Mouse (Mus musculus) brain, embryonic 14.5 days (tissue): ENCODE results near the gene Ttc36. TPM values are rescaled to one million over a fixed set of nuclear protein-coding genes. Genes with fewer than 3 reads are reported as not detected.
A peak's percentile ranks its signal among the peaks of the same experiment; 100 is the strongest.
"Not testable (repeated sequence)": the region's sequence is repeated elsewhere in the genome, so short reads cannot be mapped to it uniquely, and the experiment has no call there.

ENCODE experiments used
- DNase-seq: peaks from one replicate; pipeline ENCODE4 v3.0.0-alpha.2; 2011; ENCODE audit warnings: low read depth
- CTCF ChIP-seq: fragments of 200-500 bp; IDR thresholded peaks from 2 replicates; pipeline ENCODE4 v1.5.1; 2012; ENCODE audit warnings: inconsistent platforms, mild to moderate bottlenecking, moderate library complexity, borderline replicate concordance; ENCODE audit not compliant: insufficient read depth, insufficient read length; ENCODE audit errors: extremely low read depth
- POLR2A ChIP-seq: fragments of 200-500 bp; IDR thresholded peaks from 2 replicates; pipeline ENCODE4 v1.6.1; 2012; ENCODE audit warnings: mild to moderate bottlenecking, inconsistent platforms, borderline replicate concordance; ENCODE audit not compliant: poor library complexity, insufficient read depth, insufficient read length, severe bottlenecking; ENCODE audit errors: extremely low read depth
- polyA plus RNA-seq: library from polyadenylated mRNA; depleted of rRNA; stranded (reverse); fragments of >200 nt; gene quantifications from 2 replicates; pipeline ENCODE4 v1.2.3, GENCODE M21; 2012

The Ttc36 gene
- polyA plus RNA-seq, 1 experiment: 1.1 TPM

DNA sequence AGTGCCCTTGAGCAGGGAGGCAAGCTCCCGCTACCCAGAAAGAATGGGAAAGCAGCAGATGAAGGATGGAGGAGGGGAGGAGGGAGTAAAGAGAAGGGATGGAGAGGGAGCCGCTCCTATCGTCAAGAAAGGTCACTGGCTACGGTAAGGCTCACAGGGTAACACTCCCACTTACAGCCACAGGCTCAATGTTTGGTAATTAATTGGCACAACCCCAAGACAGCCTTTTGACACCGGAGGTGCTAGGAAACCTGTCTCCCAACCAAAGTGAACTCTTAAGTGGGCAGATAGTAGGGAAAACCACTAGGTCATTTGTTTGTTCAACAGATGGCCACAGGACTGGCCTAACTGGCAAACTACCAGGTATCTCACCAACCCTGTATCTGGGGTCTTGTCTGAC is 4.3 kb upstream of the Ttc36 start:
- TF ChIP-seq CTCF (no peak), POLR2A (no peak)
- DNase-seq: no peak

DNA sequence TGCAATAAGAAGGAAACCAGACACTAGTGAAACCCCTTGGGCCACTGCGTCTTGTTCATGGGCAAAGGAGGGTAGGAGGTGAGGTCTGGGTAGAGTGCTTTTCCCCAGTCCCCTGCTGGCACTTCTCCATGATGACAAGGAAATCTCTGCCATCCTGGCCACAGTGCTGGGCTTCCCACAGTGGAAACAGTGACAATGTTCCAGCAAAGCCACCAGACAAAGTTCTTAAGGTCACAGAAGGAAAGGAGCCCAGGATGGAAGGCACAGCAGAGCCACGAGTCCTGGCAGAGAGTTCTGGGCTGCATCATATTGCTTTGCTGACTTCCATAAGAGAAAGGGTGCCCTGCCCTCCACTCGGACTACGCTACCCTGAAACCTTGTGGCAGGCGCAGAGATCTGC is 2.7 kb upstream of the Ttc36 start:
- TF ChIP-seq POLR2A: no peak
- no peak for TF ChIP-seq CTCF
- DNase-seq: no peak

DNA sequence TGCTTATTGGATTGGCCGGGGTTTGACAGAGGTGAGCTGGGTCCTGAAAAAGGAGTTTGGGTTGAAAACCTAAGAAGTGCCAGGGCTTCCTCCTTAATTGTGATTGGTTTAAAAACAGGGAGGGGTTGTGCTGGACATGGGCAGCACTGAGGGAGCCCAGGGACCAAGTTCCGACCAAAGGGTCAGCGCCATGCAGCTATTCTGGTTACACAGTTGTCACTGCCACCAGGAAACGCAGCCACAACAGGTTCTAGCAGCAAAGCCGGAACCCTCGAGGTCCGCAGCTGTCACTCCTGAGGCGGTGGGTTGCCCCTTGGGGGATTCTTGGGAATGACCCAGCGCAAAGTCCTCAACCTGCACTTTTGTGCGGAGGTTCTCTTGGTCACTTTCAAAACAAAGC is 1.8 kb upstream of the Ttc36 start:
- no peak for DNase-seq
- TF ChIP-seq POLR2A: no peak

DNA sequence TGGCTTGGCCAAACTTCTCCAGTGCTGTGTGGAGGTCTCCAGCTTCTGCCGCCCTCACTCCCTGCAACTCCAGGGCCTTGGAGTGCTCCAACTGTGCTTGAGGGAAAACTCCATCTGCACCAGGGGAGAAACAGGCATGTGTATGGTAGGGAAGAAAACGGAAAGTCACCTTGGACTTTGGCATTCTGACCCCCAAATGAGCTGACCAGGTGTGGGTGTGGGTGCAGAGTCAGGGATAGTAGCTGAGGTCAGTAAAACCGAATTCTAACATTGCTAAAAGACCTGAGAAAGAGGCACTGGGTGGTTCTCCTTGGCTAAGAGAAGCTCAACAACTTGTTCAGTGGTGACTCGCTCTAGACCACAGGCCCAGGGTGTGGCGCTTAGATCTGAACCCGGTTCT is 1.2 kb downstream of the Ttc36 start:
- no peak for TF ChIP-seq CTCF
- TF ChIP-seq POLR2A: no peak

DNA sequence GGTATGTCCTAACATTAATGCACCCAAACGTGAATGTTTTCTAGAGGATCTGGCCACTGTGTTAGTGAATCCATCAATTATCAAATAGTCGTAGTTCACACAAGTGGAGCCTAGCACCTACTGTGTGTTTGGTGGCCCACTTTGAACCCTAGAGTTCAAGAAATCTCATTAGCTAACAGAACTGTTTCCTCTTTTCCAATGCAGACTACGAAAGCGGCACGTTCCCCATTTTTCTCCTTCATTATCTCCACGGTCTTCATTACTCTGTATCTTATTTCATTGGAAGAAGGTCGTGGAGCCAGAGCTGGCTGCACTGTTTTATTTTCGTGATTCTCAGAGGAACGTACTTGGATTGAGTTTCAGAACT is 2.9 kb downstream of the Ttc36 start:
- TF ChIP-seq POLR2A: no peak
- TF ChIP-seq CTCF: no peak
- no peak for DNase-seq

More for the DNA sequence above, 1.2 kb downstream of the Ttc36 start:
- no peak for DNase-seq

DNA sequence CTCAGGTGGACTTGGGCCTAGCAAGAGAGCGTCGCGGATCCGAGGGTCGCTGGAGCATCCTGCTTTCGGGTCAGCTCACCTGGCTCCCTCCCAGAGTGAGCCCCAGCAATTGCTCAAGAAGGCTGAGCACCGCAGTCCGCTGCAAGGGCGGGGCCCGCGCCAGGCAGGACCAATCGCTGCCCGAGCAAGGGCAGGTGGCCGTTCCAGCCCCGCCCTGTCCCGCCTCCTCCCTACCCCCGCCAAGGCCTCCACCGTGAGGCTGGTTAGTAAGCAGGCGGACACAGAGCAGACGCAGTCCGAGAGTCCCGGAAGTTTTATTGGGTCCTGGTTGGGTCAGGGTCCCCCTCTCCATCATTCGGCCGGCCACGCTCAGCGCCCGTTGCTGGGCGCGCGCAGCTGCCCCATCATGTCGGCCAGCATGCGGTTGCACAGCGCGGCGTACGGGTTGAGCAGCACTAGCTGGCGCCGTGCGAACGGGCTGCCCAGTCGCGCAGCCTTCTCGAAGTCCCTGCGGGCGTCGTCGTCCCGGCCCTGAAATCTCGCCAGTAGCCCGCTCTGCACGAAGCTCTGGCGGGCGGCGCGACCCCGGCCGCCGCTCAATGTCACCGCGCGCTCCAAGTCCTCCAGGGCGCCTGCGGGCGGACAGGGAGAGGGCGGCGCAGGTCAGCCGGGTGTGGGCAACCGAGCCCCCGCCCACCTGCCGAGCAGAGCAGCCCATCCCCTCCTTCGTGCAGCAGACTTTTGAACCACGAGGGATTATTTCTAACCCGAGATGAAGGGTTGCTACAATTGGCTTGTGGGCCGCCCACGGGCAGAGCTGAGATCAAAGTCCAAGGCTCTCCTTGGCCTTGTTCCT is 3.5 kb downstream of the Ttc36 start, which contains the start of gene Tmem25:
Gene Tmem25, minus strand, starts transcription at position 206 of the 856 bp plus-strand sequence.
- TF ChIP-seq POLR2A: 0 out of 2 replicates have a peak, but pooled peaks have one; percentile 15
- TF ChIP-seq CTCF: no peak
- DNase-seq: peak; percentile 94

DNA sequence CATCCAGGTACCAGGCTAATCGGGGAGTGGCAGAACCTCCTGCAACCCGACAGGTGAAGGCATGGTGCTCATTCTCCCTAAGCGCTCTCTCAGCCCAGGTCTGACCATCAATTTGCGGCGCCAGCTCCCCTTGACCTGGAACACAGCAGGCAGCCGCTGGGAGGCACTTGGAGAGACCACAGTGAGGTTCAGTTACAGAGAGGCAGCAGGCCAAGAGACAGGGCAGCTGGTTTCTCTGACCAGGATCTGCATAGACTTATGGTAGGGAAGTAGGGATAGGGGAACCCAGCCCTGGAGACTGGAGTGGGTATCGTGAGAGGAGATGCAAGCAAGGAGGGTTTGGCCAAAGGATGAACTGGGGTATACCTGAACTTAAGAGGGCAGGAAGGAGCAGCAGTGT is 4.6 kb downstream of the Ttc36 start:
- no peak for TF ChIP-seq CTCF
- TF ChIP-seq POLR2A: no peak
- DNase-seq: no peak

DNA sequence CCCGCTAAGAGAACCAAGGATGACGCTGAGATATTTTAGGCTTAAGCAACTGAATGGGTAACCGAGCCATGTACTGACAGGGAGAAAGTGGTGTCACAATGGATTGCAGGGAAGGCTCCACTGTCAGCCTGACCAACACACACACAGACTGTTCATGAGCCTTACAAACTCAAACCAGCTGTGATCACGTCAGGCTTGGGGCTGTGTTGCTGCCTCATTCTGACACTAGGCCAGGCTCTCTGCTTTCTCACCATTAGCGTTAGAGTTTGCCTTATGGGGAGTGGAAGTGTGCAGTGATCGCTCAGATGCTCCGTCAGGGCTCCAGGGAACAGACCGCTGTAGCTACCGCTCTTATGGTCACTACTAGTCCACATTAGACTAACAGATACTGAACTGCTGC is 10.0 kb downstream of the Ttc36 start:
- no peak for DNase-seq
- TF ChIP-seq CTCF (no peak), POLR2A (no peak)

DNA sequence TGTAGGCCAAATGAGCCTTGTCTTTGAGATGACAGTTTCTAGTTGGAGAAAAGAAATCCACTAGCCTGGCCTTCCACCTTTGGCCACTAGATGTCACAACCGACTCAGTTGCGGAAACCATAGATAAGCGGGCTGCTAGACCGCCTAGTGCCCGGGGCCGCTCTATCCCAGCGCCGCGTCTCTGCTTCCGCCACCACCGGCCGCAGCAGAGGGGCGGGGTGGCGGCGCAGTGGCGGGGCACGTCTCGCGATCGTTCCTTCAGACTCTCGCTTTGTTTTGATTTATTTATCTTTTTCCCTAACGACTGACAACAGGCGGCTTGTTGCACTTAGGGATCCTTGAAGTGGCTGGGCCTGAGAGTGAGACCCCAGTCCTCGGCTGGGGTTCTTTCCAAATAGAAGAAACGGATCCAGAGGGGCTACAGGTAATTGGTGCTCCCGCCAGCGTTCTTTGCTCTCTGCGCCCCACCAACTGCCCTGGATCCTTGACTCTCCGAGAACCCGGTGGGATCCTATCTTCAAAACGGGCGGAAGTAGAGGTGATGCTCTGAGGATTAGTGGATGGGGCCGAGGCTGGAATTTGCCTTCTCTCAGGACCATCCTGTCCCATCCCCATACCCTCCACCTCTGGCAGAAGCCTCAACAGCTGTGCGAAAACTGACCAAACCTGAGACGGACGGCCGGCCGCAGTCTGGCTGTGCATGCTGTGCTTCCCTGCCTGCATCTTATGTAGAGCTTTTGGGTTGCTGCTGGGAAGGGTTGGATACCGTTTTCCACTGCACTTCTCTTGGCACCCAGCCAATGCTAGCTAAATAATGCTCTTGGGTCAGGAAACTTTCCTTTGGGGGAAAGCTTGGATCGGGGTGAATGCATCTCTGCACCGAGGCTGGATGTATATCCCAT is 29.9 kb downstream of the Ttc36 start:
- TF ChIP-seq POLR2A: peak; percentile 63; the same call in 1 of the 2 replicates
- TF ChIP-seq CTCF: peak; percentile 85
- DNase-seq: peak; percentile 99

DNA sequence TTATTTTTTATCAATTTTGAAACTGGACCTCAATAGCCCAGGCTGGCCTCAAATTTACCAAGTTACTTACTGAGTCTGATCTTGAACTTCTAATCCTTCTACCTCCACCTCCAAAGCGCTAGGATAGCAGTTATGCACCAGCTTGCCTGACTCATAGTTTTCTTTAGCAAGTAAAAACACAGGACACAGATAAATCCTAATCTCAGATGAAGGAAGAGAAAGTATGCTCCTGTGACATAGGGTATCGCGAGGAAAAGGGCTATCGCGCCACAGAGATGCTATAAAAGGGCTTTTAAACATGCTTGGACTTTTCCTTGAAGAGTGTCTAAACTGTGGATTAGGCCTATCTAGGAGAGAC is 30.5 kb downstream of the Ttc36 start:
- TF ChIP-seq POLR2A (no peak), CTCF (no peak)
- DNase-seq: no peak

DNA sequence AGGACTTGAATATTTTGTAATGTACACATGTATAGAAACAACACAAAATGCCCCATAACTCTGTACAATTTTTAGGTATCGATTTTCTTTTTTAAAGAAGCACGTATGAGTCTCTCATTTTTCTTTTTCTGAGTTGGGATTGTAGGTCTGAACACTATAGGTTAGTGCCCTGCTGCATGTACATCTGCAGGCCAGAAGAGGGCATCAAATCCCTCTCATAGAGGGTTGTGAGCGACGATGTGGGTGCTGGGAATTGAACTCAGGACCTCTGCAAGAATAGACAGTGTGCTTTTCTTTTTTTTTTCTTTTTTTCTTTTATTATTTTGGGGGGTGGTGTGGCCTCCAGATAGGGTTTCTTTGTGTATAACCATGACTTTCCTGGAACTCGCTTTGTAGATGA is 31.5 kb downstream of the Ttc36 start:
- TF ChIP-seq CTCF (no peak), POLR2A (no peak)
- no peak for DNase-seq

DNA sequence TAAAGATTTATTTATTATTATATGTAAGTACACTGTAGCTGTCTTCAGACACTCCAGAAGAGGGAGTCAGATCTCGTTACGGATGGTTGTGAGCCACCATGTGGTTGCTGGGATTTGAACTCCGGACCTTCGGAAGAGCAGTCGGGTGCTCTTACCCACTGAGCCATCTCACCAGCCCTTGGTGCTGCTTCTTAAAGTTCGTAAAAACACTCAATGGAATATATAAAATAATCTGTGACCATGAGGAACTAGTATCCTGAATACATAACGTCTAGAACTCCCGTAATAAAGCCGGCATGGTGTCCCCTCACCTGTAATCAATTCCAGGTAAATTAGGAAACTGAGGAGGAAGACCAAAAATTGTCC is 34.9 kb downstream of the Ttc36 start:
- not testable (repeated sequence) for DNase-seq
